Mouse (Mus musculus) hindbrain, embryonic 15.5 days (tissue): ENCODE measurements around the gene Gm4707. TPM values are rescaled to one million over a fixed set of nuclear protein-coding genes. Genes with fewer than 3 reads are reported as not detected.
"Not testable (repeated sequence)": the region's sequence is repeated elsewhere in the genome, so short reads cannot be mapped to it uniquely, and the experiment has no call there.

Source experiments
- ATAC-seq: fragments of 200-750 bp; cut with Nextera tagmentation; 2 replicates; pipeline ENCODE4 v1.8.0; 2017; ENCODE audit warnings: low read depth, moderate number of reproducible peaks, moderate TSS enrichment; ENCODE audit not compliant: low FRiP score
- H3K27ac ChIP-seq: fragments of 300-500 bp; sonication (generic); replicated peaks from 2 replicates; pipeline ENCODE4 v1.5.1; 2015; ENCODE audit warnings: mild to moderate bottlenecking, inconsistent platforms
- H3K27me3 ChIP-seq: fragments of 300-500 bp; sonication (generic); 2 replicates; pipeline ENCODE4 v1.6.1; 2015; ENCODE audit warnings: control low read depth, inconsistent platforms
- H3K36me3 ChIP-seq: fragments of 300-500 bp; sonication (generic); 2 replicates; pipeline ENCODE4 v1.6.1; 2015; ENCODE audit warnings: control low read depth, inconsistent platforms
- H3K4me1 ChIP-seq: fragments of 300-500 bp; sonication (generic); replicated peaks from 2 replicates; pipeline ENCODE4 v1.6.1; 2015; ENCODE audit warnings: control low read depth, inconsistent platforms
- H3K4me2 ChIP-seq: fragments of 300-500 bp; sonication (generic); 2 replicates; pipeline ENCODE4 v1.6.1; 2015; ENCODE audit warnings: moderate library complexity, mild to moderate bottlenecking, inconsistent platforms
- H3K4me3 ChIP-seq: fragments of 300-500 bp; sonication (generic); 2 replicates; pipeline ENCODE4 v1.5.1; 2015; ENCODE audit warnings: mild to moderate bottlenecking, inconsistent platforms
- H3K9ac ChIP-seq: fragments of 300-500 bp; sonication (generic); 2 replicates; pipeline ENCODE4 v1.6.1; 2015; ENCODE audit warnings: inconsistent platforms
- H3K9me3 ChIP-seq: fragments of 300-500 bp; sonication (generic); 2 replicates; pipeline ENCODE4 v1.6.1; 2016; ENCODE audit warnings: control low read depth, inconsistent platforms
- WGBS: fragments of 180-500 bp; shearing (Covaris S2); methylation state at CpG from one replicate; pipeline ENCODE4 v1.1.7; 2015; 5-methylcytosine and 5-hydroxymethylcytosine counted together
- polyA plus RNA-seq: library from polyadenylated mRNA; unstranded; fragments of >200 nt; fragmentation: Nextera tagmentation; extraction: Ambion mirVana; gene quantifications from 2 replicates; pipeline ENCODE4 v1.2.1, GENCODE M21; 2015

The Gm4707 gene
- polyA plus RNA-seq, 1 experiment from 2014 or later, result 3.9 TPM

DNA sequence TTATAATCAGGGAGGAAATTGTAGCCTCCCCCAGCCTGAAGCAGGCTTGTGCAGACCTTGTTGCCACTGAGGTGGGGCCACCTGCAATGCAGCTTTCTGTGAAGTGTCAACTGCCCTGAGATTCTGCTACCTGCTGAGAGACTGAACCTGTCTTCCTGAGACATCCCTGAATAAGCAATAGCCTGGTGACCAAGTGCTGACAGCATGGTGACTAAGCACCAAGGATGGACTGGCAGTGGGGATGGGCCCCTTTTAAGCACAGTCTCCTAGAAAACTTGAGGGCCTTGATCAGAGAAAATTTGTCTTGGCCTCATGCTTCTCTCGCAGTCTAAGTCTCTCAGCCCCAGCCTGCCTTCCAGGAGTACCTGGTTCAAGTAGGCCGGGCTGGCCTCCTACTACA lies 37.2 kb downstream of the Gm4707 start:
- not testable (repeated sequence) for H3K27ac ChIP-seq, ATAC-seq, H3K4me3 ChIP-seq, H3K9me3 ChIP-seq, H3K4me1 ChIP-seq, H3K4me2 ChIP-seq, H3K9ac ChIP-seq, H3K27me3 ChIP-seq
- WGBS, result 97% methylated on average over 2 of the region's 2 CpGs
- H3K36me3 ChIP-seq, result peaks cover 46% of the 10 kb centered on the region

DNA sequence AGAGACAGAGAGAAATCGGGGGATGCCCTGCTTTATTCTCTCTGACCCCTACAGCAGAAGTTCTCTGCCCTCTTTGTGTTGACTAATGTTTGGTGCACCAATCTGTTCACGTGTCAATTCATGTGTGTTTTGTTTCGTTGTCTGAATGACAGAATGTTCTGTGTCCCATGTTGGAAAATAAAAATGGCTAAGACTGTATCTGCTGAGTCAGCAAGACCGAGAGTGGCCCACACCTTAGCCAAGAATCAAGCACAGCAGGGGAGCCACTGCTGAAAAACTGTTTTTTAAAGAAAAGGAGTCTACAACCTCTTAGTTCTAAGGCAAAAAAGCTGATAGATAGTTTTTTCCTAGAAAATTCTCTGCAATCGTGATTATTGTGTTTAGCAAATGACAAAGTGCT lies 40.3 kb downstream of the Gm4707 start:
- not testable (repeated sequence) for H3K4me1 ChIP-seq, ATAC-seq, H3K9me3 ChIP-seq, H3K9ac ChIP-seq, H3K27ac ChIP-seq, H3K4me3 ChIP-seq, H3K4me2 ChIP-seq, H3K27me3 ChIP-seq
- peaks cover 49% of the 10 kb centered on the region for H3K36me3 ChIP-seq
- 78% methylated on average over 5 of the region's 5 CpGs for WGBS

DNA sequence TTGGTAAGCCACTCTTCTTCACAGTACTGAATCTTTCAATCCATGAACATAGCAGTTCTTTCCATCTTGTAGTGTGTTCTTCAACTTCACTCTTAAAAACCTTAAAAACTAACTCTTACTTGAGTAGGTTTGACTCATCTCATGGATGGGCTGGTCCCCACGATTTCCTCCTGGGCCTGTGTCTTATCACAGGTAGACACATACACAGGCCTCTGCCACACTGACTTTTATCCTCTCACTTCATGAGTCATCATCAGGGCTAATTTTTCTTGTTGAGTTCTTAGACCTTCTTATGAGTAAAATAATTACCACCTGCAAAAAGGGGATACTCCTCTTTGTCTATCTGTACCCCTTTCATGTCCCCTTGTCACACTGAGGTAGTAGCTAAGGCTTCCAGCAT lies 42.7 kb downstream of the Gm4707 start:
- H3K27ac ChIP-seq, result no peak overlapping the region
- no peaks in the 10 kb centered on the region for H3K4me1 ChIP-seq
- H3K4me3 ChIP-seq, result no peak overlapping the region
- no peaks in the 10 kb centered on the region for H3K27me3 ChIP-seq
- WGBS, result 100% methylated on average over 1 of the region's 1 CpGs
- no peak for ATAC-seq
- H3K4me2 ChIP-seq, result no peak overlapping the region
- H3K9ac ChIP-seq, result no peak overlapping the region
- peaks cover 6% of the 10 kb centered on the region; the same call in 1 of the 2 replicates for H3K9me3 ChIP-seq
- peaks cover 30% of the 10 kb centered on the region for H3K36me3 ChIP-seq

Other genes starting within 250 kb of the Gm4707 start
- 2.4 TPM in 2 replicates for gene Emilin2, start 147.9 kb downstream of the Gm4707 start, polyA plus RNA-seq
- gene Smchd1, start 15.4 kb upstream of the Gm4707 start, polyA plus RNA-seq, result 44.0 and 48.9 TPM in 2 replicates
- gene Ndc80, start 66.9 kb upstream of the Gm4707 start, polyA plus RNA-seq, result 8.1 and 9.9 TPM in 2 replicates
- 1.2 and 1.5 TPM in 2 replicates for gene Spdya, start 92.1 kb upstream of the Gm4707 start, polyA plus RNA-seq
- gene Wdr43, start 156.0 kb upstream of the Gm4707 start, polyA plus RNA-seq, result 43.2 and 45.4 TPM in 2 replicates
- gene Togaram2, start 213.3 kb upstream of the Gm4707 start, polyA plus RNA-seq, result 0.45 and 0.75 TPM in 2 replicates